Mouse (Mus musculus) CD8-positive naive resting alpha-beta T cell, adult 2 months (primary cell): ENCODE measurements at regions not wholly inside any gene's neighbourhood (a gene's known extent, or its start where the extent isn't known, plus 50 kb on each side); places are given as distances from the start of the nearest gene placed in this dataset.
A peak's percentile ranks its signal among the peaks of the same experiment; 100 is the strongest.

Source experiments
- DNase-seq, 2 experiments: peaks; one replicate each; pipeline ENCODE4 v3.0.0; 2022; ENCODE audit warnings: low read depth in 2 of 2, low spot score in 2 of 2

- DNase-seq = no peak
These were observed 312.8 kb upstream of the Thrb start for GRCm38 (mm10) chr14:17347286-17347685.

GRCm38 (mm10) chr14:17352324-17353037 is 307.6 kb upstream of the Thrb start:
- DNase-seq = no peak

- no peak for DNase-seq
These were observed 298.2 kb upstream of the Thrb start for GRCm38 (mm10) chr14:17361910-17362309.

- DNase-seq = peak in 1 of 2 experiments; percentile 11
These were observed 257.1 kb upstream of the Thrb start for GRCm38 (mm10) chr14:17402751-17403479.

- peak in 1 of 2 experiments; percentile 7 for DNase-seq
These were observed 254.3 kb upstream of the Thrb start for GRCm38 (mm10) chr14:17405551-17406336.

- DNase-seq = no peak
These were observed 253.2 kb upstream of the Thrb start for GRCm38 (mm10) chr14:17406879-17407278.

GRCm38 (mm10) chr14:17408343-17408742 is 251.7 kb upstream of the Thrb start:
- no peak for DNase-seq

GRCm38 (mm10) chr14:17408813-17409212 is 251.2 kb upstream of the Thrb start:
- no peak for DNase-seq

- no peak for DNase-seq
These were observed 250.6 kb upstream of the Thrb start for GRCm38 (mm10) chr14:17409497-17409896.

GRCm38 (mm10) chr14:17410752-17411151 is 249.3 kb upstream of the Thrb start:
- no peak for DNase-seq

- DNase-seq = no peak
These were observed 248.8 kb upstream of the Thrb start for GRCm38 (mm10) chr14:17411299-17411698.

GRCm38 (mm10) chr14:17414246-17414888 is 245.7 kb upstream of the Thrb start:
- no peak for DNase-seq

- no peak for DNase-seq
These were observed 232.3 kb upstream of the Thrb start for GRCm38 (mm10) chr14:17427751-17428150.

- DNase-seq = no peak
These were observed 230.9 kb upstream of the Thrb start for GRCm38 (mm10) chr14:17429157-17429556.

GRCm38 (mm10) chr14:17433346-17433745 is 226.7 kb upstream of the Thrb start:
- DNase-seq = no peak

- DNase-seq = no peak
These were observed 202.1 kb upstream of the Thrb start for GRCm38 (mm10) chr14:17457946-17458345.

GRCm38 (mm10) chr14:17478963-17479362 is 181.1 kb upstream of the Thrb start:
- no peak for DNase-seq

GRCm38 (mm10) chr14:17484866-17485265 is 175.2 kb upstream of the Thrb start:
- DNase-seq = no peak

GRCm38 (mm10) chr14:17513756-17514155 is 146.3 kb upstream of the Thrb start:
- DNase-seq = no peak

GRCm38 (mm10) chr14:17522696-17523095 is 137.4 kb upstream of the Thrb start:
- no peak for DNase-seq

- no peak for DNase-seq
These were observed 136.1 kb upstream of the Thrb start for GRCm38 (mm10) chr14:17523916-17524315.
